27 mouse cellular contexts compared by ENCODE assay signal in genomic region chr8:79198675-79199074, GRCm38 (mm10). TPM values are rescaled to one million over a fixed set of nuclear protein-coding genes. Genes with fewer than 3 reads are reported as not detected.
A peak's percentile ranks its signal among the peaks of the same experiment; 100 is the strongest.
DNase-seq lines count a peak whose midpoint lies in the region; ATAC-seq and TF ChIP-seq lines count a peak whose summit lies in the region.
"Had no signal": no experiment of that assay in that cellular context is flagged by ENCODE, and none has a peak within 500 bp of the region (broad histone marks: within the 10 kb centered on the region; RNA-seq: fewer than 3 reads in every experiment).

No protein-coding gene starts in this region.

- H3K4me3 ChIP-seq in forebrain, embryonic 11.5 days (ENCODE audit: low read depth, low read length), result no peak overlapping the region
- no peak overlapping the region for H3K4me3 ChIP-seq in forebrain, embryonic 16.5 days (replicated peaks; ENCODE audit: low read length)
- H3K4me3 ChIP-seq in hindbrain, embryonic 12.5 days, result no peak overlapping the region
- no peak overlapping the region for H3K4me3 ChIP-seq in hindbrain, embryonic 14.5 days (replicated peaks; ENCODE audit: low read length)
- H3K4me3 ChIP-seq in embryonic fibroblast, embryonic 13.5 days (ENCODE audit: insufficient read depth, low read length), result no peak overlapping the region
- H3K4me3 ChIP-seq: embryonic facial prominence, embryonic 10.5 days; embryonic facial prominence, embryonic 12.5 days; erythroblast, embryonic 14.5 days; forebrain, embryonic 10.5 days; forebrain, embryonic 13.5 days; forebrain, embryonic 15.5 days had no signal

- H3K27me3 ChIP-seq in forebrain, embryonic 11.5 days (ENCODE audit: control insufficient read depth, insufficient read depth, low read length), result no peaks in the 10 kb centered on the region
- no peaks in the 10 kb centered on the region for H3K27me3 ChIP-seq in forebrain, embryonic 16.5 days (replicated peaks; ENCODE audit: control insufficient read depth, insufficient read depth, low read length)
- H3K27me3 ChIP-seq in hindbrain, embryonic 12.5 days, result no peaks in the 10 kb centered on the region
- no peaks in the 10 kb centered on the region for H3K27me3 ChIP-seq in hindbrain, embryonic 14.5 days (ENCODE audit: control insufficient read depth, insufficient read depth, low read length)
- H3K27me3 ChIP-seq: CH12.LX; embryonic facial prominence, embryonic 12.5 days; forebrain, embryonic 13.5 days; forebrain, embryonic 15.5 days; Patski had no signal

- 62% methylated on average over 3 of the region's 3 CpGs for WGBS in forebrain, embryonic 11.5 days
- 27% methylated on average over 3 of the region's 3 CpGs for WGBS in forebrain, embryonic 16.5 days
- WGBS in hindbrain, embryonic 12.5 days, result 36% methylated on average over 3 of the region's 3 CpGs
- 18% methylated on average over 3 of the region's 3 CpGs for WGBS in hindbrain, embryonic 14.5 days

- ATAC-seq in forebrain, embryonic 11.5 days (replicated peaks; ENCODE audit: low FRiP score), result no peak
- no peak for ATAC-seq in forebrain, embryonic 16.5 days
- 0 out of 2 replicates have a peak, but pooled peaks have one; percentile 58 for ATAC-seq in hindbrain, embryonic 12.5 days (ENCODE audit: low FRiP score)
- no peak for ATAC-seq in hindbrain, embryonic 14.5 days (ENCODE audit: low FRiP score)
- ATAC-seq: activated CD4-positive, CD25-positive, alpha-beta regulatory T cell, adult 4 months; CD4-positive, CD25-positive, alpha-beta regulatory T cell, adult 4 months; forebrain, embryonic 13.5 days; forebrain, embryonic 15.5 days; Patski had no signal

- no peak for TF ChIP-seq CTCF in embryonic fibroblast, embryonic 13.5 days (IDR thresholded peaks at IDR 0.05; ENCODE audit: borderline replicate concordance, insufficient read depth, low read length)

- no peaks in the 10 kb centered on the region for H3K4me1 ChIP-seq in forebrain, embryonic 11.5 days (replicated peaks; ENCODE audit: control insufficient read depth, insufficient read depth, low read length)
- H3K4me1 ChIP-seq in forebrain, embryonic 16.5 days (replicated peaks; ENCODE audit: control insufficient read depth, insufficient read depth, low read length), result peaks cover 9% of the 10 kb centered on the region
- H3K4me1 ChIP-seq in hindbrain, embryonic 12.5 days, result peaks cover 16% of the 10 kb centered on the region; the same call in 1 of the 2 replicates
- no peaks in the 10 kb centered on the region; the same call in 1 of the 2 replicates for H3K4me1 ChIP-seq in hindbrain, embryonic 14.5 days (replicated peaks; ENCODE audit: control insufficient read depth, insufficient read depth, low read length)
- peaks cover 8% of the 10 kb centered on the region; the same call in 1 of the 2 replicates for H3K4me1 ChIP-seq in embryonic fibroblast, embryonic 13.5 days (ENCODE audit: control insufficient read depth, insufficient read depth, low read length)
- H3K4me1 ChIP-seq: forebrain, embryonic 13.5 days had no signal

- H3K27ac ChIP-seq in forebrain, embryonic 11.5 days (ENCODE audit: low read depth, low read length), result no peak overlapping the region
- no peak overlapping the region for H3K27ac ChIP-seq in forebrain, embryonic 16.5 days (ENCODE audit: low read length)
- H3K27ac ChIP-seq in hindbrain, embryonic 12.5 days, result no peak overlapping the region
- no peak overlapping the region for H3K27ac ChIP-seq in hindbrain, embryonic 14.5 days
- H3K27ac ChIP-seq in embryonic fibroblast, embryonic 13.5 days (ENCODE audit: insufficient read depth, low read length), result peak overlapping the region; percentile 82
- H3K27ac ChIP-seq: embryonic facial prominence, embryonic 10.5 days; embryonic facial prominence, embryonic 12.5 days; forebrain, embryonic 10.5 days; forebrain, embryonic 13.5 days; forebrain, embryonic 15.5 days had no signal

- no peaks in the 10 kb centered on the region for H3K9me3 ChIP-seq in forebrain, embryonic 11.5 days (ENCODE audit: control insufficient read depth, low read length)
- H3K9me3 ChIP-seq in forebrain, embryonic 16.5 days (ENCODE audit: control insufficient read depth, low read length), result no peaks in the 10 kb centered on the region
- H3K9me3 ChIP-seq in hindbrain, embryonic 12.5 days (replicated peaks), result no peaks in the 10 kb centered on the region
- no peaks in the 10 kb centered on the region for H3K9me3 ChIP-seq in hindbrain, embryonic 14.5 days (ENCODE audit: control insufficient read depth, low read length)
- H3K9me3 ChIP-seq: embryonic facial prominence, embryonic 10.5 days; embryonic facial prominence, embryonic 12.5 days; forebrain, embryonic 10.5 days; forebrain, embryonic 13.5 days; forebrain, embryonic 15.5 days; G1E had no signal

- no peak for TF ChIP-seq POLR2A in embryonic fibroblast, embryonic 13.5 days (IDR thresholded peaks at IDR 0.05; ENCODE audit: low read depth, low read length)

- H3K9ac ChIP-seq in forebrain, embryonic 11.5 days (ENCODE audit: low read length), result no peak overlapping the region
- no peak overlapping the region for H3K9ac ChIP-seq in forebrain, embryonic 16.5 days (replicated peaks; ENCODE audit: low read depth, low read length)
- H3K9ac ChIP-seq in hindbrain, embryonic 12.5 days, result no peak overlapping the region
- H3K9ac ChIP-seq in hindbrain, embryonic 14.5 days, result no peak overlapping the region
- H3K9ac ChIP-seq: embryonic facial prominence, embryonic 12.5 days; forebrain, embryonic 13.5 days; forebrain, embryonic 15.5 days had no signal

- no peak overlapping the region for H3K4me2 ChIP-seq in forebrain, embryonic 11.5 days (ENCODE audit: low read depth, low read length, severe bottlenecking)
- H3K4me2 ChIP-seq in forebrain, embryonic 16.5 days (ENCODE audit: low read length), result no peak overlapping the region
- H3K4me2 ChIP-seq in hindbrain, embryonic 12.5 days (replicated peaks), result no peak overlapping the region
- no peak overlapping the region for H3K4me2 ChIP-seq in hindbrain, embryonic 14.5 days (replicated peaks)
- H3K4me2 ChIP-seq: embryonic facial prominence, embryonic 12.5 days; forebrain, embryonic 13.5 days; forebrain, embryonic 15.5 days had no signal

- no peaks in the 10 kb centered on the region; the same call in 1 of the 2 replicates for H3K36me3 ChIP-seq in forebrain, embryonic 11.5 days (ENCODE audit: control insufficient read depth, insufficient read depth, low read length)
- H3K36me3 ChIP-seq in forebrain, embryonic 16.5 days (ENCODE audit: control insufficient read depth, insufficient read depth), result no peaks in the 10 kb centered on the region
- 0 out of 2 replicates have a peak, but pooled peaks cover 3% of the 10 kb centered on the region for H3K36me3 ChIP-seq in hindbrain, embryonic 12.5 days
- H3K36me3 ChIP-seq in hindbrain, embryonic 14.5 days (replicated peaks; ENCODE audit: control insufficient read depth, insufficient read depth), result no peaks in the 10 kb centered on the region
- H3K36me3 ChIP-seq: embryonic facial prominence, embryonic 12.5 days; forebrain, embryonic 15.5 days; G1E had no signal

- peak; percentile 9 for DNase-seq in forebrain, embryonic 11.5 days (ENCODE audit: low spot score)
- DNase-seq in hindbrain, embryonic 14.5 days (ENCODE audit: low spot score), result no peak
- DNase-seq: adrenal gland, adult 8-10 months; adrenal gland, postnatal 14 days; adrenal gland, postnatal 36 days; B cell, adult 2 months; cerebellum, adult 11-12 months; cerebellum, adult 2 months; cerebellum, adult 9-10 months; cerebellum, postnatal 10 days; cerebellum, postnatal 25 days had no signal

RNA-seq across cellular contexts. Expression of gene 1700011L22Rik, which starts 49.7 kb away (rescaled TPM):
- polyA plus RNA-seq in forebrain, embryonic 11.5 days (2014; fragmentation: Nextera tagmentation; extraction: Ambion mirVana), result not detected in 2 replicates
- not detected in 2 replicates for polyA plus RNA-seq in forebrain, embryonic 16.5 days (2015; fragmentation: Nextera tagmentation; extraction: Ambion mirVana)
- polyA plus RNA-seq in hindbrain, embryonic 12.5 days (2016; fragmentation: Nextera tagmentation; extraction: Ambion mirVana), result not detected in 2 replicates
- not detected in 2 replicates for polyA plus RNA-seq in hindbrain, embryonic 14.5 days (2014; fragmentation: Nextera tagmentation; extraction: Ambion mirVana)
- not detected in 2 replicates for polyA plus RNA-seq in embryonic fibroblast, embryonic 13.5 days (2011; ENCODE audit: insufficient read length, low read depth, missing spikeins)
- polyA plus RNA-seq: activated CD4-positive, CD25-positive, alpha-beta regulatory T cell, adult 4 months; CD4-positive, CD25-positive, alpha-beta regulatory T cell, adult 4 months; cerebellum, adult 2 months; cortical plate, adult 2 months; embryonic facial prominence, embryonic 10.5 days; embryonic facial prominence, embryonic 12.5 days; embryonic facial prominence, embryonic 14.5 days; erythroblast, embryonic 14.5 days; forebrain, embryonic 10.5 days; forebrain, embryonic 13.5 days; forebrain, embryonic 15.5 days; G1E had no signal
